Mouse (Mus musculus): ENCODE measurements at regions not wholly inside any gene's neighbourhood (a gene's known extent, or its start where the extent isn't known, plus 50 kb on each side); places are given as distances from the start of the nearest gene placed in this dataset.

- DNase-seq, result no peak
- intact Hi-C loops (cut with DNase I), result no loop called here
These were observed 57.6 kb upstream of the D1Pas1 start for GRCm38 (mm10) chr1:186909518-186910105.

DNA sequence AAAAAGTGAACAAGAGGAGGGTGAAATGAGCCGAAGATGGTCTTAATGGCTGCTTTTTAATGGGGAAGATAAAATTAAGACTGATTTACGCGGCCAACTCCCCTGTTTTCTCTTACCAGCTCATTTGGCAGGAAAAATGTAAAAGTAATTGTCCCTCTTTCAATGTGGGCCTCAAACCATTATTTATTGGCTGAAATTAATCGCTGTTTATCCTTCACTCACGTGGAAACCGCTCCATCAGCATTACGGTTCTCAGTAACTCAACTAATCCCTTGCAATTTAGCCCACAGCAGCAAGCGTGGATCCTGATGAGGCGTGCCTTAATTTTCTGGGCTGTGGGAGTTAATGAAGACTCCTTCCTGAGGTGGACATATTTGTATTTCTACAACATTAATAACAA lies 58.1 kb upstream of the D1Pas1 start:
- intact Hi-C loops (cut with DNase I), result no loop called here
- DNase-seq, result no peak

DNA sequence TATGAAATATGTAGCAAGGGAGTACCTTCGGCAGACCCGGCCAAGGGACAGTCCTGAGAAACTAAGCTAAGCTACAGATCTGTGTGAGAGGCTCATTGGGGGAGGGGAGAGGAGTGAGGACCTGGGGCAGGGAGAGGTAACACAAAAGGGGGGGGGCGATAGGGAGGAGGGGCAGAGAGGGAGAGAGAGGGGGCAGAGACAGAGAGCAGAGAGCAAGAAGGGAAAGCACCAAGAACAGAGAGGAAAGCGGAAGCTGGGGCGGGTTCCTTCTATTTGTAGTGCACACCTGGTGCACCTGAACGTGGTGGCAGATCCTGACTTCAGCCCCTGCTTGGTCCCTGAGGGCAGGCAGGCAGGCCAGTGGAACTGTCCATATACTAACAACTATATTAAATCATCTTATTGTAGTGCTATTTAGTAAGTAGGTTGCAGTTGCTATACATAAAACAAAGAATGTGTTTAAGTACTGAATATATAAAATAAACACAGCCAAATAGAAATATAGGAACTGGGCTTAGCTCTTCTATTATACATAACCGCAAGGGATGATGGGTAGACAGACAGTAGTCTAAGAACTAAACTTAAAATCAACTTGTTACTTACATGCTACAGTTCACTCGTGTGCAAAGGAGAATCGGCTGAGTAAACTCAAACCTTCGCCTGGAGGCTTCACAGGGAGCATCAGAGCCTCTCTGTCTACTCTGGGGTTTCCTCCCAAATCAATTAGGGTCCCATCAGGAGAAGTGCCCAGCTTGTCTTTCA lies 59.6 kb upstream of the D1Pas1 start:
- DNase-seq, result no peak
- intact Hi-C loops (cut with DNase I), result no loop called here

DNA sequence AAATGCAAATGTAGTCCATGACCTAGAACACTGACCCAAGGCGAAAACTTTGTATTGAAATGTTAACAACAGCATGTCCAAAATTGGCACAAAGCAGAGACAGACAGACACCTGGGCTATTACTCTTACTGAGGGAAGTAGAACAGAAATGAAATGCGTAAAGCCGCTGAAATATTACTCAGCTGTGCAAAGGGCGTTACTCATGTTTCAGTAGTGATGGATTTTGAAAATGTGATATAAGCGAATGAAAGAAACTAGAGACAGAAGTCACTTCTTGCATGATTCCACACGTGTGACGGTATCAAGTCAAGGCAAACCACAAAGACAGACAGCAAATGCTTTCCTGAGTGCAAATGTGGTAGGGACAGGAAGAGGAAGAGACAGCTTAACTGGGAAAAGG lies 61.3 kb upstream of the D1Pas1 start:
- no peak for DNase-seq
- intact Hi-C loops (cut with DNase I), result no loop called here

DNA sequence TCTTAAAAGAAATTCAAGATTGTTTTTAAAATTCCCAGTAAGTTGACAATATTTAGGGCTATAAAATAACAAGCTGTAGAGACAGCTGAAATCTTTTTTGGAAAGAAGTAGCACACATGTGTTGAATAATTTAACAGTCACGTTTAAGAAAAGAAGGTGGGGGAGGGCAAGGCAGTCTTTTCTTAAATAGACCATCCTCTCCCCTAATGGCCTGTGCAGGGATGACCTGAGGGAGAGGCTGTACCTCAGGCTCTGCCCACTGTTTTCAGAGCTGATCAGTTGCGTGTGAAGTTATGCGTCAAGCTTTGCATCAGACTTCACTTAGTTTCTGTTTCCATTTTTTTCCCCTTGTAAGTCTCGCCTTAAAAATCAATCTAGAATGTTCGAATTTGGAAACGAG lies 65.7 kb upstream of the D1Pas1 start:
- intact Hi-C loops (cut with DNase I), result no loop called here
- DNase-seq, result no peak

GRCm38 (mm10) chr1:186898203-186898602 lies 69.0 kb upstream of the D1Pas1 start:
- intact Hi-C loops (cut with DNase I), result no loop called here
- DNase-seq, result no peak

DNA sequence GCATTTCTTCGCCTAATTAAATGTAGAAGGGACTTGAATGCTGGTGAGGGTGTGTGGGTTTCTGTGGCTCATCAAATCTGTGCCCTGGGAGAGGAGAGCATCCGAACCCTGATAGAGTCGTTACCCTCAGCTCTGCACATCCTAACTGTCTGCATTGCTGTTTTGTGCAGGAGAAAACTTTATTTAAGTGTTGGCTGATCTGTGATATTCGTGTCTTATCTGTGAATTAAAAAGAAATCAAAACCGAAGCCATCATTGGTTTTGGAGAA lies 77.7 kb upstream of the D1Pas1 start:
- DNase-seq, result no peak
- intact Hi-C loops (cut with DNase I), result no loop called here

GRCm38 (mm10) chr1:186888767-186889583 lies 78.2 kb upstream of the D1Pas1 start:
- DNase-seq, result peak in 1 of 2 experiments; percentile 1
- intact Hi-C loops (cut with DNase I), result no loop called here

DNA sequence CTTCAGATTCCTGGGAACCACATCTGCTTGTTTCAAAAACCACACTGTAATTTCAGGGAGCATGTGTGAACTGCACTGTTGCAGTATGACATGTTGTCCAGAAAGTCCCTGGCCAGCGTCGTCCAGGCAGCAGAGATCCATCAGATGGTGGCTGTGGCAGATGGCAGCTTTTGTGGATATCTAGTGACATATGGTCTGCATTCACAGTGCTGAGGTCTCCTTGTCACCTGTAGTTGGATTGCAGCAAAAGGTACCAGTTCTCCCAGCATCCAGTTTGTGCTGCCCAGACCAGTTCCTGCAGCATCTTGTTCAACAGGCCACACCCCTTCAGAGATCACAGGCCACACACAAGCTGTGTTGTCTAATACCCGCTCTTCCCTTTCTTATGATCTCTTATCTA lies 80.1 kb upstream of the D1Pas1 start:
- intact Hi-C loops (cut with DNase I), result no loop called here
- no peak for DNase-seq

DNA sequence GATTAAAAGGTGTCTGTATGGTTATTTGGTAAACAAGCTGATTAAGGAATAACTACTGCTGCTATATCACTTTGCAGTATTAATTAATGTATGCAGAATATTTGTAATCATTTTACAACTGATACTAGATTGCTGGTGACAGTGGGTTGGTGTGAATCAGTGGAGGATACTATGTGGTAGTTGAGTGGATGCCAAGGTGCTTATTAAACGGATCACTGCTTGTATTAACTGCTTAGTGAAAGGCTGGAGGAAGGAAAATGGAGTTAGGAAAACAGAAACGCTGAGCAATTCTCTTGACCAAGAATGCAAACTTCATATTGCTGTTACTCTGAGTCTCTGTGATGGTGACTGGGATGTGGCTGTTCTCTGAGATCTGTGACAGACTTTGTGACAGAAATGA lies 86.8 kb upstream of the D1Pas1 start:
- DNase-seq, result no peak
- intact Hi-C loops (cut with DNase I), result no loop called here

DNA sequence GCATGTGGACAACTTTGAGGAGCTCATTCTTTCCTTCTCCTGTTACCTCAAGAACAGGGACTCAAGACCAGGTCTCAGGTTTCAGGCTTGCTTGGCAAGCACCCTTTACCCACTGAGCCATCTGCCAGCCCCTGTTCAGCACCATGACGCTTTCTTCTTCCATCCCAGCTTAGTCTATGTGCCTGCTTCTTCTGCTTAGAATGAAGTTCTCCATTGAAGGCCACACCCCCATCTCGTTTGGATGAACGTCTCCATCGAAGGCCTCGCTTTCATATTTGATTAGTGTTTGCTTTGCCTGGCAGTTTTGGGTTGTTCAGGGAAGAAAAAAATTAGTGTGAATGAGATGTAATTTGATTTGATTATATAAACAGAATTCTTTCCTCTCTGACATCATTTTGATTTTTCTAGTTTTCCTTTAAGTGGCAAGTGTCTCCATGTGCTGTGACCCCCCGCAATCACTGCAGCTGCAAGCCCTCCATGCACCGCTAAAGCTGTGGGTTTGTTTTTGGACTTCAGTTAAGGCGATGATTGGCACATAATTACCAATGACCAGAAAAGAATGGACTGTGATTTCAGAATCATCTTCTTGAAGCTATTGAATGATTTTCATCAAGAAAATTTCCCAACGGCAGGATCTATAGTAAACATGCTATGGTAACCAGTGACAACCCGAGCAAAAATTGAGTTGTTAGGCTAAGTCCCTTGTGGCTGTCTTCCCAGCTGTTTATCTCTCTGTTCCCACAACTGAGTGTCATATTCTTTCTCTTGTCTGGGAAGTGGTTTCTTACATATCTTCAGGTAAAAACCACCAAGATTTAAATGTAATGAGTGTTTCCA lies 106.4 kb upstream of the D1Pas1 start:
- intact Hi-C loops (cut with DNase I), result no loop called here
- no peak for DNase-seq

DNA sequence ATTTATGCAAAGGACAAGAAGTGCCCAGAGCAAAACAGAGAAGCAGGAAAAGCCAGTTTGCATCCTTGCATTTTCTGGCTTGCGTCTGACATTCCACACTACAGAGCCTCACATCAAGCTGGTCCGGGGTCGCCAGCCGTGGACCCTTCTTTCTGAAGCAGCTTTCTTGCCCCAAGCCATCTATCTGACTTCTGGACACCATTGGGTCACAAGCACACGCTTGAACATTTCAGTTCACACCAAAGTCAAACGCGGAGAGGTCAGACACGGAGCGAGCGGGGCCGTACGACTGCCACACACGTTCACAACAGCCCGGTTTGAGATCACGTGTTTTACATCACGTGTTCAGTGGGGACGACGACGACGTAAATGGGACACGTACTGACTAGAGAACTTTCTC lies 108.9 kb upstream of the D1Pas1 start:
- intact Hi-C loops (cut with DNase I), result no loop called here
- DNase-seq, result no peak

GRCm38 (mm10) chr1:186855474-186856036 lies 106.4 kb upstream of the Rrp15 start:
- intact Hi-C loops (cut with DNase I), result no loop called here
- DNase-seq, result peak in 1 of 2 experiments; percentile 3

GRCm38 (mm10) chr1:186845256-186845655 lies 96.1 kb upstream of the Rrp15 start:
- DNase-seq, result no peak
- intact Hi-C loops (cut with DNase I), result no loop called here

DNA sequence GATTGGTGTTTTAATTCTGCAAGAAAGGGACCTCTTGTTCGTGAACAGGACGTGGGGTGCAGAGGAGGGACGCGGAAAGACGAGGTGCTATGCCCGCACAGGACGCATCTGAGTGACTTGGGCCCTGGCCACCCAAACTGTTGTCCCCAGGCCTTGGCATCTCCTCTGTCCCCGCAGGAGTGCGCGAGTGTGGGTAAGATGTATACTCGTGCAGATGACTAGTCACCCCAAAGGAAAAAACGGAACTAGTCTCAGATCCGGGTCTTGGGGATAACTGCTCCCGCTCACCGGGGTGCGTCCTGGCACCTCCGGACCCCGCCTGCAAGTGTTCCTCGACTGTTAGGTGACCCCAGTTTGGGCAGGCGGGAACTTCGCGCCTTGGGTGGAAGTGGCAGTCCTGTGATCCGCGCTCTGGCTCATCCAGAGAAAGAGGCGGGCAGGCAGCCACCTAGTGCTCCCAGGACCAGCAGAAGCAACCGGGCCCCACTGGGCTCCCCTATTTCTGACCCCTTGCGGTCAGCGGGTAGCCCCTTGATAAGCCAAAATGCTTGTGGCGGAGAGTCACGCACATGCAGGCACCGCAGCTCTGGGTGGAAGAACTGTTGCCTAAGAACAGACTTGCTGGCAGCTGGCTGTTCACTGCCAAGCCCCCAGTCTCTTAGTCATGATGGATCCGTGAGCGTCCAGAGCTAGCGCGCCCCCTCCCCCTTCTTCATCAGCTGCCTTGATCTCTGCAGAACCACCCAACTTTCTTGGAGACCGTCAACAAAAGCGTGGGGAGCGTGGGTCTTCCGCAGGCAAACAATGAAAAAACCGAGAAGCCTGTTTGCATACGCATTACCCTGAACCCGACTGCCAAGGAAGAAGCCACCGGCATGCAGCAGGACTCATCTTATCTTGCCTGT lies 85.0 kb upstream of the Rrp15 start:
- DNase-seq, result peak in 1 of 2 experiments; percentile 13
- intact Hi-C loops (cut with DNase I), result no loop called here

DNA sequence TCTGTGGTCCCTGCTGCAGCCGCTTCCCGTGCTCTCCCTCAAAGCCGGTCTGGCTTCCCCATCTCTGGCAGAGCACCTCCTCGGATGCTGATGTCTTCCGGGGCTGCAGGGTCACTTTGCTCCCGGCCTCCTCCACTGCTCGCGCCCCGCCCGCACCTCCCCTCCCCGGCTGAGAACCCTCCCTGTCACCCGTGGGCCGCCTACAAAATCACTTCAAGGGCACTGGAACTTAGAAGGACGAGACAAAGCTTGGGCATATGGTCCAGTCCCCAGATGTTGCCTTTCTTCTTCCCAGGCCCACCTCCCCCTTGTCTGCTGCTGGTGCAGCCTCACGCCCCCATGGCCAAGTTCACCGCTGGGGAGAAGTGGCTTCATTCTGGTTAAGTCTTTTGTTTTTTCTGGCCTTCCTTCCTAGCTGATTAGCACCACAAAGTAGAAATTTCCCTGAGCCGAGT lies 84.3 kb upstream of the Rrp15 start:
- intact Hi-C loops (cut with DNase I), result no loop called here

GRCm38 (mm10) chr1:186827773-186828172 lies 78.6 kb upstream of the Rrp15 start:
- intact Hi-C loops (cut with DNase I), result loop anchor here (2.0 to 5.0 kb wide), 2 partner anchors 130 to 203 kb away; no protein-coding TSS in a partner anchor
- DNase-seq, result peak in 1 of 2 experiments; percentile 26

More for the DNA sequence above, 84.3 kb upstream of the Rrp15 start:
- peak; percentile 7 for DNase-seq

DNA sequence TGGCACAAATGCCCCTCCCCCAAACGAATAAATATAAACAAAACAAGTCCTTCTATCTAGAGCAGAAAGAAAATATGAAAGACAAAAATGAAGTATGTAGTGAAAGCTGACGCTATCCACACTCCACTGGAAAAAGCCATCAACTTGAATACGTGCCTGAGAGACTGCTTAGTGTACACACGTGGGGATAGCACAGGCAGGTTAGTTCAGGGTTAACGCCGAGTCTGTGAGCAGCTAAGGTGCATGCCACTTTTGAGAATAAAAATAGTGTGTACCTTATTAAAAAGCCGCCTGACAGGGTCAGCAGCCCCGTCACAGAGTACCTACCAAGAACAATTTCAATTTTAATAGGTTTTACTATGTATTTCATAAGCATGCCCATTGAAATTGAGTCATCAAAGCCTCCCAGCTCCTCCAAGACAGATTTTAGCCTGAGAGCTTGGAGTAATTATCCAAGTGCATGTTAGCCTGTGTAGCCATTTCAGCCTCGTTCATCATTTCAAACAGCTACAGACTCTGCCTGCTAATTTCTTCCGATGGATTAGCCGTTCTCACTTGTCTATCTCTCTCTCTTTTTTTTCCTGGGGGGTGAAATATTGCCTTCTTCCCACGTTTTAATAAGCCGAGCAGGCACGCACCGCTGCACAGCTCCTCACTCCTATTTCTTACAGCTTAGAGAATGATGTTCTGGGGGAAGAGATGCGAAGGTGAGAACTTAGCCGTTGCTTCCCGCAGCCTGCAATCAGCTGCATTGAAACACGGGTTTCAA lies 59.2 kb upstream of the Rrp15 start:
- intact Hi-C loops (cut with DNase I), result no loop called here
- DNase-seq, result no peak

DNA sequence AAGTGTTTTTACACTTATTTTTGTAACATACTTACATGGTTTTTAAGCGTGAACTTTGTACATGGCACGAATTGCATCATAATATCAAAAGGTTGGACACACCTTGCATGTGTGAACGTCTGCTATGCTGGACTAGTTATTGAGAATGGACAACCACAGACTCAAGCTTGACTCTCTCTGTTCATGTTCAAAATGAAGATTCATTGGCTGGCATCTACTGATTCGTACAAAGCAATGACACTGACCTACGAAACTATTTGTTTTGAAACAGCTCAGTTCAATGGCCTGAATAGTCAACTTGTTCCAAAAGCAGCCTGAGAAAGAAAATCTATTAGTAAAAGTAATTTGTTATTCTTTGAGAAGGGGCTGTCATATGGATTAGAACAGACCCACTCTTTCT lies 55.3 kb upstream of the Rrp15 start:
- intact Hi-C loops (cut with DNase I), result no loop called here
- DNase-seq, result no peak
